Mouse (Mus musculus) megakaryocyte progenitor cell, adult 5-6 weeks (primary cell): ENCODE measurements around the gene Vmn1r198. TPM values are rescaled to one million over a fixed set of nuclear protein-coding genes. Genes with fewer than 3 reads are reported as not detected.
"Not testable (repeated sequence)": the region's sequence is repeated elsewhere in the genome, so short reads cannot be mapped to it uniquely, and the experiment has no call there.

Source experiments
- ATAC-seq: replicated peaks from 2 replicates; pipeline ENCODE4 v1.8.0; 2016; ENCODE audit warnings: mild to moderate bottlenecking, moderate TSS enrichment, inconsistent platforms; ENCODE audit not compliant: poor library complexity
- total RNA-seq, 2 experiments: library from RNA; stranded (forward) in 1 of 2; stranded (reverse) in 1 of 2; fragments of 157-497, 149-512 nt in 1 of 2; fragments of 200-1000 nt in 1 of 2; gene quantifications; 2 replicates each; pipeline versions ENCODE4 v1.2.3 to v1.2.4; 2015 to 2017

Vmn1r198 gene
- not detected in 2 replicates for total RNA-seq (2015)
- total RNA-seq (2017) = not detected in 2 replicates

DNA sequence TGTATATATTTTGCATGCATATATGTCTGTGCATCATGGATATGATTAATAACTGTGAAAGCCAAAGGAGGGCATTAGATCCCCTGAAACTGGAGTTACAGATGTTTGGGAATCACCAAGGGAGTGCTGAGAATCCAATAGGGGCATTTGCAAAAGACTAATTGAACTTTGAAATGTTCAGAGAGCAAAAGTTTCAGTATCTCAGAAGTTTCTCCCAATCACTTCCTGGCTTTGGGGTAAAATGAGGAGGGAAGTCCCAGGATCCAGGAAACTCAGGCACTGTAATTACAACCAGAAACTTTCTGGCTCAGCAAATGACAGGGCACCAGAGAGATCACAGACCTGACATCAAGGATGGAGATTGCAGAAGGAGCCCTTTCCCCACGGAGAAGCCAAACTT lies at the start of gene Vmn1r198:
Vmn1r198 (plus strand) TSS at position 301 of the 400 bp plus-strand sequence.
- no peak for ATAC-seq

DNA sequence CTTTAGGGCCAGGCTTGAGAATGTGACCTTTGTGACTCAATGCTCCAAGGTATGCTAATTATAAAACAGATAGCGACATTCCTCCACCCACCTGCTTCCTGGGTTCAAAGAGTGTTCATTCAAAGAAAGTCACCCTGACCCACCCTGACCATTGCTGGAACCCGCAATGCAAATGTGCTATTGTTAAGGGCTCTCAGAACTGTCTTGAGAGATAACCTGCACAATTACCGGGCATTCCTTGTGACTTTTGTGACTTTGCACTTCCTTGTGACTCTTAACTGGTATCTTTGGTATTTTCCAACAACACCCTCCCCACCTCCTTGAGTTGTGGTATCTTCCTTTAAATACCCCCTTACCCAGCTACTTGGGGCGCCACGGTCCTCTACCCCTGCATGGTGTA lies 42.1 kb upstream of the Vmn1r198 start:
- ATAC-seq = not testable (repeated sequence)

DNA sequence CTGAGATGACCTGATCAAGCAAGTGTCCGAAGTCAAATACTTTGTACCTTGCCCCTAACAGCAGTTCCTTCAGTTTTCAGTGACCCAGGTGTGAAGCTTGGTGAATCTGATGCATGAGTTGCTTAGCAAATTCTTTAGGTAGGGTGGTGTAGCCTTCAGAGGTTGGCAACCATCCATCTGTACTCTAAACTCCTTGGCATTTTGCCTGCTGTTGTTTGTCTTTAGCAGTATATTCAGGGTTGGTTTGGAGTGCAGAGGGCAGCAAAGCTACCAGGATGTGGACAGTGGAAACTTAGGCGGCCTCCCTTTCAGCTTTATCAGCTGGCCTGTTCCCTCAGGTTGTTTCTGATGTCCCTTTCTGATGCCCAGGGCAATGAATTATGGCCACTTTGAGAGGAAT lies 34.8 kb upstream of the Vmn1r198 start:
- ATAC-seq = no peak

DNA sequence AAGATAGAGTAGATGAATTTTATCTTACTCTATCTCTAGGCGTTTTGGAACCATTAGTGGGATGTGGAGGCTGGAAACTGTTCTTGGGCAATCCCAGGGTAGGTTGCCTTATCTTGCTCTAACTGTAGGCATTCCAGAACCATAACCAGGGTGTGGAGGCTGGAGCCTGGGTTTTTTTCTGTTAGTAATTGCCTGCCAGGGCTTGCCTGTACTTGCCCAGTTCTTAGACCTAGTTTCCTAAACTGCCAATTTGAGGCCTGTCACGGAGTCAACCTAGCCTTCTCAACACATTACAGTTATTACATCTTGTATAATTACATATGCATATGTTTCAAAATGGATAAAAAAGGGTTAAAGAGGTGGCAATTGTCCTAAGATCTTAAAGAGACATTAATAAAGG lies 32.8 kb upstream of the Vmn1r198 start:
- ATAC-seq = no peak

DNA sequence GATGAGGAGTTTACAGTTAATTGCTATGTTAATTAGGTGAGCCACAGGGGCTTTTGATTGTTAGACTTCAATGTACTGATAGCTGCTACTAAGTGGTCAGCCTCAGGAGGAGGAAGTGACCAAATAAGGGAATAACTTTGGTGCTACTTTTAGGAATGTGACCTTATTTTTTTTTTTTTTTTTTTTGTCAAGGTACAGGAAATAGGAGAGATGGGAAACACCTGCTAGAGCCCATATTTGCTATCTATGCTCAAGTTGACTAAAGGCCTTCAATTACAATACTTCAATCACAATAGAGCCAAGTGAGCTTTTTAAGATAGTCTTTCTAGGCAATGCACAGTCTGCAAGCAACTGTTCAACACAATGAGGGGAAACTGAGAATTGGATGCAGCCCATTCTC lies 30.1 kb upstream of the Vmn1r198 start:
- ATAC-seq = no peak

DNA sequence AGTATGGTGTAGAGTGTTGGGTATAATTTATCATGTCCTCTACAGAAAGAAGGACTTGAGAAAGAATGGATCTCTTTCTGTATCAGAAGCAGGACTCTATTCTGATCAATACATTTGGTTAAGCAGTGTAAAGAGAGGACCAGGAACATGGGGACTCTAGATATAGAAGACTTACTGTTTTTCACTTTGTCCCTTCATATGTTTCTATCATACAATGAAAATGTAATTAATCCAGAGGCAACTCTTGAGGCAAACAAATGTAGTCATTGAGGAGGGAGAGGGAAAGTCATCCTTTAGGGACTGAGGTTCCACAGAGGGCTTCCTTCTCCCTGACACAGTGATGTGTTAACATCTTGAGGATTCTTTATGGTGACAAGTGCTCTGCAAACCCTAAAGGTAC lies 25.9 kb upstream of the Vmn1r198 start, which contains the start of gene Vmn1r197:
Vmn1r197 (plus strand) TSS at position 301 of the 400 bp plus-strand sequence.
- no peak for ATAC-seq

DNA sequence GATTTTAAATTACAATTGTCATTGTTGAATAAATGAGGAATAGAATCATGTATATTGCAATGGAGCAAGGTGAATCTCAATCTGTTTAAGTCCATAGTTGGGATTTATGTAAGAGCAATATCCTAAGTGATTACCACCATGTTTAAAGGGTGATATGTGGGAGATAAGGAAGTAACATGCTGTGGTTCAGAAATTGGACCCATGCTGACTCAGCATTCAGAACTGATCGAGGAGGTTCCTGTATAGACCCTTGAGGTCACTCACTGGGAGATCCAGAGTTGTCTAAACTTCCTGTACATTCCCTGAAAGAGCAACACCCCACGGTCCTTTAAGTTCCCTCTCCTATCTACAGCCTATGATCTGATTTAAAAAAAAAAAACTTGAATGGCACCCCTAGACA lies 16.9 kb upstream of the Vmn1r198 start:
- no peak for ATAC-seq

DNA sequence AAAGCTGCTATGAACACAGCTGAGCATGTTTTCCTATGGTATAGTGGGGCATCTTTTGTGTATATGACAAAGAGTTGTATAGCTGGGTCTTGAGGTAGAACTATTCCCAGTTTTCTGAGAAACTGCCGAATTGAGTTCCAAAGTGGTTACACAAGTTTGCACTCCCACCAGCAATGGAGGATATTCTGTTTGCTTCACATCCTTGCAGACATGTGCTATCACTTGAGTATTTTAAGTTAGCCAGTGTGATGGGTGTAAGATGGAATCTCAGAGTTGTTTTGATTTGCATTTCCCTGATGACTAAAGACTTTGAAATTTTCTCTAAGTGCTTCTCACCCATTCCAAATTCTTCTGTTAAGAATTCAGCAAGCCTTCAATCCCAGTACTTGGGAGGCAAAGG lies 14.6 kb upstream of the Vmn1r198 start:
- ATAC-seq = no peak

DNA sequence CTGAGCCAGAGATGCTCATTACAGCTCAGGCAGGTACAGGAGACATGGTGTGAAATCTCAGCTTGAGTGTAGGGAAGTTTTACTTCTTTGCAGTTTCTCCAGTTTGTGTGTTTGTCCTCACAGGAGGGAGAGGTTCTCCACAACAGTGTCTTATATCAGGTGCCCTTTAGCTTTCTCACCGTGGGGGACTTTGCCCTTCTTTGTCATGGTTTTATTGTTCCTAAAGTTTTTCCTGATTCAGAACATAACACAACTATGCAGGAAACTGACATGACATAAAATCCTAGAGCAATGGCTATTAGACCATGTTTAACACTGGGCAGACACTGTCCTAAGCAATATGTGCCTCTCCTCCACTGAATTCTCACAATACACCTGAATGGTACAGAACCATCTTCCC lies 649 bp downstream of the Vmn1r198 start:
- ATAC-seq = no peak

DNA sequence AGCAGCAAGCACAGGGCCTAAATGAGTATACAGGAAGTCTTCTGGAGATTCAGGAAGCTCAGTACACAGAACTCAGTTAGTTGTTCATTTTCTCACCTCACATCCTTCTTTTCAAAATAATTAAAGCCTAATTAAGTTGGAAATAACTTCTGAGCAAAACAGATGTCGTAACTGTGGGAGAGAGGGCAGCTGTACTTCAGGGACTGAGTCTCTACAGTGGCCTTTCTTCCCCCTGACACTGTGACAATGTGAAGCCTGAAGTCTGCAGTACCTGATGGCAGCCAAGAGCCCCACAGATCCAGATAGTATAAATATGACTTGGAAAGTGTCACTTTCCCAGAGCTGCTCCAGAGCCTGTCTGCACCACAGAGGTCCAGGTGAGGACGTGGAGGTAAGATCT lies 29.4 kb downstream of the Vmn1r198 start, which contains the start of gene Vmn1r199:
Vmn1r199 (plus strand) TSS at position 301 of the 400 bp plus-strand sequence.
- no peak for ATAC-seq

DNA sequence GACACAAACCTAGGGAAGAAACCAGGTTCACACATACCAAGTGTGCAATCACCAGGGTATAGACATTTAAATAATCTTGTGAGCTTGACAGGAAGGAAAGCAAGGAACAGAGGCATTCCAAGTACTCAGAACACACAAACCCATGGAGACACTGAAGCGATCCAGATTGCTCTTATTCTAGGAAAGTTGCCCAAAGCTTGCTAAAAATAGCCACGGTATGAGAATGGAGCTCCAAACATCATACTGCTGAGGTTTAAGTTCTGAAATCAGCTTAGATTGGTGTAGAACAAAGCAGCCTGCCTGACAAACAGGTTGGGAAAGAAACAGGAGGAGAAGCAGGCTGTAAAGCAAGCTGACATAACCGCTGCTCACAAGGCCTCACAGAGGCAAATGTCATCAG lies 31.0 kb downstream of the Vmn1r198 start:
- ATAC-seq = not testable (repeated sequence)

DNA sequence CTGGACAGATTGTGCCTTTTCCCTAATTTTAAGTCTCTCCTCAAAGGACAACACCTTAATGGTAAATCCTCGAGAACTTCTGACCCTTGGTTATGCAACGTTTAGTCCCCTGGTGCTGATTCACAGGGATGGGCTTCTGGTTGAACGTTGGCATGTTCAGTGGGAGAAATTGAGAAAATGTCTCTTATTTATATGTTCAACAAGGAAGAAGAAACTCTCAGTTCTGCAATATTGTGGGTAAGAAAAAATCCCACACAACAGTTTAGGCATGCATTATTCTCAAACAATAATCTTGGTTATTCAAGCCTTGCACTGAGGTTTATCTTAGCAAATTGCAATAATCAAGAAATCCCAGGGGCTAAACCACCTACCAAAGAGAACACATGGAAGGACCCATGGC lies 33.2 kb downstream of the Vmn1r198 start:
- no peak for ATAC-seq

DNA sequence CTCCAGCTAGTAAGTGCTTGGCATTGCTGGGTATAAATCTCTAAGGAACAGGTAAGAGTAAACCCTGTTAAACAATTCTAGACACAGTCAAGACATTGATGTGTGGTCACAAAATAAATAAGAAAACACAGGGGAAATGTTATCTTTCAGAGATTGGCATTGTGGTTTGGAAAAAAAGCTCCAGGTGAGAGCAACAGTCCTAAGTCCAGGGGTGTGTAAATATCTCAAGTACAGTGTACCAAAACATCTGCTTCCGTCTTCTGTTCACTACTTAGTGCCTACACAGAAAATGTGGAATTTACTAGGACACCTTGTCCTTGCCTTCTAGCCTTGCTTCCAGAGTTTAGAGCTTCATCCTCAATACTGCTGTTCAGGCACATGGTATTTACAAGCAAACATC lies 36.9 kb downstream of the Vmn1r198 start:
- ATAC-seq = no peak

DNA sequence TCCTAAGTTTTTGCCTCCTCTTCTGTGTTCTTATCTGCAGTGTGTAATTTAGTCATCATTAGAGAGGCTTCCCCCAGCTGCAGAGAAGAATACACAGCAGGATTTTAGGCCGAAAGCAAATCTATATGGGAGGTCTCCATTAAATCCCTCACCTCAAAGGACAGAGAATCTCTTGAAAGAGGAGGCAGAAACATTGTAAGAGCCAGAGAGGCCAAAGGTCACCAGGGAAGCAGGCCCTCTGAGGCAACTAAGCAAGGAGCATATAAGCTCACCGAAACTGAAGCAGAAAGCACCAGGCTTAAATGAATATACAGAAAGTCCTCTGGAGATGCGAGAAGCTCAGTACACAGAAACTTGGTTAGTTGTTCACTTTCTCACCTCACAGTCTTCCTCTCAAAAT lies 39.9 kb downstream of the Vmn1r198 start, which contains the start of gene Vmn1r200:
Vmn1r200 (plus strand) TSS at position 301 of the 400 bp plus-strand sequence.
- no peak for ATAC-seq

DNA sequence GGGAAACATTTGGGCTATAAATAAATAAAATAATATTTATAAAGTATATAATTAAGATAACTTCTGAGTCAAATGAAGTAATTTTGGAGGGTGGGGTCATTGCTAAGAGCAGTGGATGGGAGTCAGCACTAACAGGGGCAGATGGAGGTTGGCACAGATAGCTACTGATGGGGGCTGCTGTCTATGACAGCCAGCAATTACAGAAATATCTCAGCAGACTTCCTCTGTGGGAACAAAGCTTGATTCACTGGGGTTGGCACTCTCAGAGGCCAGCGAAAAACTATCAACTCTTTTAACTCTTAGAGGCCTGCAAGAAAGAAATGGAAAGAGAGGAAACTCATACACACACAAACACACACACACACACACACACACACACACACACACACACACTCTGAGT lies 52.8 kb downstream of the Vmn1r198 start:
- no peak for ATAC-seq

Other genes with a start within 250 kb of the Vmn1r198 start
- not detected in 2 replicates for gene Vmn1r189, start 244.5 kb upstream of the Vmn1r198 start, total RNA-seq (2015)
- gene Vmn1r189, start 244.5 kb upstream of the Vmn1r198 start, total RNA-seq (2017) = not detected in 2 replicates
- gene Vmn1r191, start 166.4 kb upstream of the Vmn1r198 start, total RNA-seq (2015) = not detected in 2 replicates
- gene Vmn1r191, start 166.4 kb upstream of the Vmn1r198 start, total RNA-seq (2017) = not detected in 2 replicates
- not detected in 2 replicates for gene Vmn1r192, start 159.2 kb upstream of the Vmn1r198 start, total RNA-seq (2015)
- not detected in 2 replicates for gene Vmn1r192, start 159.2 kb upstream of the Vmn1r198 start, total RNA-seq (2017)
- not detected in 2 replicates for gene Vmn1r193, start 127.2 kb upstream of the Vmn1r198 start, total RNA-seq (2015)
- gene Vmn1r193, start 127.2 kb upstream of the Vmn1r198 start, total RNA-seq (2017) = not detected in 2 replicates
- gene Vmn1r194, start 106.1 kb upstream of the Vmn1r198 start, total RNA-seq (2015) = not detected in 2 replicates
- gene Vmn1r194, start 106.1 kb upstream of the Vmn1r198 start, total RNA-seq (2017) = not detected in 2 replicates
- not detected in 2 replicates for gene Vmn1r195, start 79.8 kb upstream of the Vmn1r198 start, total RNA-seq (2015)
- gene Vmn1r195, start 79.8 kb upstream of the Vmn1r198 start, total RNA-seq (2017) = not detected in 2 replicates
- gene Vmn1r196, start 60.4 kb upstream of the Vmn1r198 start, total RNA-seq (2015) = not detected in 2 replicates
- gene Vmn1r196, start 60.4 kb upstream of the Vmn1r198 start, total RNA-seq (2017) = not detected in 2 replicates
- not detected in 2 replicates for gene Vmn1r197, start 25.8 kb upstream of the Vmn1r198 start, total RNA-seq (2015)
- not detected in 2 replicates for gene Vmn1r197, start 25.8 kb upstream of the Vmn1r198 start, total RNA-seq (2017)
- not detected in 2 replicates for gene Vmn1r199, start 29.5 kb downstream of the Vmn1r198 start, total RNA-seq (2015)
- gene Vmn1r199, start 29.5 kb downstream of the Vmn1r198 start, total RNA-seq (2017) = not detected in 2 replicates
- gene Vmn1r200, start 40.0 kb downstream of the Vmn1r198 start, total RNA-seq (2015) = not detected in 2 replicates
- not detected in 2 replicates for gene Vmn1r200, start 40.0 kb downstream of the Vmn1r198 start, total RNA-seq (2017)
- gene Vmn1r201, start 121.6 kb downstream of the Vmn1r198 start, total RNA-seq (2015) = not detected in 2 replicates
- not detected in 2 replicates for gene Vmn1r201, start 121.6 kb downstream of the Vmn1r198 start, total RNA-seq (2017)
- gene Vmn1r202, start 155.0 kb downstream of the Vmn1r198 start, total RNA-seq (2015) = not detected in 2 replicates
- not detected in 2 replicates for gene Vmn1r202, start 155.0 kb downstream of the Vmn1r198 start, total RNA-seq (2017)
- gene Vmn1r203, start 167.8 kb downstream of the Vmn1r198 start, total RNA-seq (2015) = not detected in 2 replicates
- gene Vmn1r203, start 167.8 kb downstream of the Vmn1r198 start, total RNA-seq (2017) = 0.04 TPM in 1 of 2 replicates, not detected in the other
- gene Vmn1r204, start 202.8 kb downstream of the Vmn1r198 start, total RNA-seq (2015) = not detected in 2 replicates
- gene Vmn1r204, start 202.8 kb downstream of the Vmn1r198 start, total RNA-seq (2017) = not detected in 2 replicates
- not detected in 2 replicates for gene Vmn1r205, start 242.6 kb downstream of the Vmn1r198 start, total RNA-seq (2015)
- not detected in 2 replicates for gene Vmn1r205, start 242.6 kb downstream of the Vmn1r198 start, total RNA-seq (2017)